Mouse (Mus musculus): ENCODE data around the gene Myo5c. TPM values are rescaled to one million over a fixed set of nuclear protein-coding genes. Genes with fewer than 3 reads are reported as not detected.

Gene Myo5c
- polyA plus RNA-seq, 1 experiment: 5.0 TPM

DNA sequence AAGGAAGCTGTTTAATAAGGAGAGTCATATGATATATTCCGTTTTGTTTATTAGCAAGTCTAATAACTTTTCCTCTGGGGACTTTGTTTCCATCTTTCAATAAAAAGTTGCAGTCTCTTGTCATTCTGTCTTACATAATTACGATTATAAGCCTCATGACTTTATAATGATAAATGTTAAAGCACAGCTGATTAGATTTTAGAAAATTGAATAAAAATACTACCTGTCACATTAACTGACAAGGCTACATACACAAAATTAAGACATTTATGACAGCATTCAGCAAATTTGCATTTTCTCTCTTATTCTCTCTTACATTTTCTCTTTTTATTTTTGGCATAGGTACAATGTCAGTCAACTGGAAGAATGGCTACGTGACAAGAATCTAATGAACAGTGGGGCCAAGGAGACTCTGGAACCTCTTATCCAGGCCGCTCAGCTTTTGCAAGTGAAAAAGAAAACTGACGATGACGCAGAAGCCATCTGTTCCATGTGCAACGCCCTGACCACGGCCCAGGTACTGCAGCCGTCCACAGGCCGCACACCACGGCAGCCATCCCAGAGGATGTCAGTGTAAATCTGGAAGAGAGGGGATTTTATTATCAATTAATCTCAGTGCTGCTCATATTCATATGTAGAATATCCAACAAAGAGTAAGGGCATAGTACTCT, 16.9 kb upstream of the Myo5c start:
- Histone ChIP-seq H3K4me1 (ENCODE audit: control insufficient read depth, insufficient read depth, low read length) (peaks cover 9% of the 10 kb centered on the region), H3K4me3 (ENCODE audit: insufficient read depth, low read length) (no peak overlapping the region), H3K27ac (ENCODE audit: insufficient read depth, low read length) (peak overlapping the region; percentile 60; the same call in 1 of the 2 replicates)
- TF ChIP-seq POLR2A (IDR thresholded peaks at IDR 0.05; ENCODE audit: extremely low read depth, insufficient read depth, low read length): no peak
- TF ChIP-seq CTCF (IDR thresholded peaks at IDR 0.05; ENCODE audit: extremely low read depth, insufficient read depth, low read length): no peak

DNA sequence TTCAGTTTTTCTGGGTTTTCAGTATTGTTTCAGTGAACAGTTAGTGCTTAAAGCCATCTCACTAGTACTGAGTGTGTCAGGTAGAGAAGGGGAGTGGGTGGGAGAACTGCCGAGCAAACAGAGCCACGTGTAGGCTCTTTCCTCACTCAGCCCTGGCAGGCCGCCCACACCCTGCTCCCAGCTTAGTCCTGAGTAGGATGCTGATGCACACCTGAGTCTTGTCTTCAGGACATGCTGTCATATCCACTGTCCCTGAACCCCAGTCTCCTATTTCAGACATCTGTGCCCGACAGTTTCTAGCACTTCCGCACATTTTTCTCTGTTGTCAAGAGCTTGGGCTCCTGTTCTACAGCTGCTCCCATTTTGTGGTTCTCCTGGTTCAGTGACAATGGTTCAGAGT, 11.9 kb upstream of the Myo5c start:
- TF ChIP-seq CTCF (IDR thresholded peaks at IDR 0.05; ENCODE audit: extremely low read depth, insufficient read depth, low read length) (no peak), POLR2A (IDR thresholded peaks at IDR 0.05; ENCODE audit: extremely low read depth, insufficient read depth, low read length) (no peak)
- Histone ChIP-seq H3K27ac (ENCODE audit: insufficient read depth, low read length) (peak overlapping the region; percentile 26; the same call in 1 of the 2 replicates), H3K4me3 (ENCODE audit: insufficient read depth, low read length) (no peak overlapping the region), H3K4me1 (ENCODE audit: control insufficient read depth, insufficient read depth, low read length) (peaks cover 9% of the 10 kb centered on the region)

DNA sequence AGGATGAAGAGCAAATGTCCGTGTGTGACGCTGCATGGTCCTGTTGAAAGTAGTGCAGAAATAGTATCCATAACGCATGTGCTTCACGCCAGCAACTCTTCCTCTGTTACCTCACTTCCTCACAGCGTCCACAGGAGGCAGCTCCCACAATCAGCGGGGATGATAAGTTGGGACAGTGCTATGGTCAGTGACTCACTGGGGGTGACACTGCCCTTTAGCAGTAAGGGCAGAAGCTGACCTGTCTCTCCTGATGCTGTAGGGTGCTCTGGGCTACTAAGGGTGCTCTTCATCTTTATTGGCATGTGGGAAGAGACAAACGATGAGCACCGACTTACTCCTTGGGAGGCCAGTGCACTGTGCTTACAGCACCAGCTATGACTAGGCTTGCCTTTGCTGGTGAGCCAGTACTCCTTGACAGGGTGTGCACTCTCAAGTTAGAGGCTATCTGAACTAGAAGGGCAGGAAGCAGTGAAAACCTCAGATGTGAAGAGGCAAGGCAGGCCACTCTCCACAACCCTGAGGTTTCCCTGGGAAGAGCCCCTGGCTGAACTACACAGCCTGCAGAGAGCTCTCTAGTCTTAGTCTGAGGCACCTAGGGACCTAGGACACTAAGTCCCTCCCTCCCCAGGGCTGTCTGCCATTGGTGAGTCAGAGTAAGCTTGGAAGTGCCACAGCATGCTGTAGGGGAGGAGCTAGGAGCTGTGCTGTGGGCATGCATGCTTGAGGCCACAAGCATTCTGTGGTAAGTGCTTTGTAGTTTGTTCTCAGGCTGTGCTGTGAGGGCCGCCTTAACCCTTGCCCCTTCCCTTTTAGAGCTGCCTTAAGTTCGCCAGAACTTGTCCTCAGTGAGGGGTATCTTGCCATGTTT, 10.2 kb upstream of the Myo5c start:
- H3K4me1 ChIP-seq (ENCODE audit: control insufficient read depth, insufficient read depth, low read length): peaks cover 8% of the 10 kb centered on the region
- H3K4me3 ChIP-seq (ENCODE audit: insufficient read depth, low read length): no peak overlapping the region
- H3K27ac ChIP-seq (ENCODE audit: insufficient read depth, low read length): peak overlapping the region; percentile 53; the same call in 1 of the 2 replicates
- TF ChIP-seq CTCF (IDR thresholded peaks at IDR 0.05; ENCODE audit: extremely low read depth, insufficient read depth, low read length) (no peak), POLR2A (IDR thresholded peaks at IDR 0.05; ENCODE audit: extremely low read depth, insufficient read depth, low read length) (no peak)

DNA sequence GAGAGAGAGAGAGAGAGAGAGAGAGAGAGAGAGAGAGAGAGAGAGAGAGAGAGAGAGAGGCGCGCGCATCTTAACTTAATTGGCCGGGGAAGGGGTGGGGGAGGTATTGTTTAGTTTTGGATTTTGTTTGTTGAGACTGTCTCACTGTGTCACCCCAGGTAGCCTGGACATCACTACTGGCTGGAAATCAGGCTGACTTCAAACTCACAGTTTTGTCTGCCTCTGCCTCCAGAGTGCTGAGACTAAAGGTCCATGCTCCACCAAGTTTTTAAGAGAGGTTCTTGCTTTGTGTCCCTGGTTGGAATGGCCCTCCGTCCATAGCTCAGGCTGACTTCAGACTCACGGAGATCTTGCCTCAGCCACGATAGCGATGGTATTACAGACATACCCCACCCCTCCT, 1.0 kb downstream of the Myo5c start:
- H3K4me1 ChIP-seq (ENCODE audit: control insufficient read depth, insufficient read depth, low read length): peaks cover 16% of the 10 kb centered on the region
- TF ChIP-seq POLR2A (IDR thresholded peaks at IDR 0.05; ENCODE audit: extremely low read depth, insufficient read depth, low read length): no peak
- no peak for TF ChIP-seq CTCF (IDR thresholded peaks at IDR 0.05; ENCODE audit: extremely low read depth, insufficient read depth, low read length)
- H3K4me3 ChIP-seq (ENCODE audit: insufficient read depth, low read length): no peak overlapping the region
- H3K27ac ChIP-seq (ENCODE audit: insufficient read depth, low read length): no peak overlapping the region

DNA sequence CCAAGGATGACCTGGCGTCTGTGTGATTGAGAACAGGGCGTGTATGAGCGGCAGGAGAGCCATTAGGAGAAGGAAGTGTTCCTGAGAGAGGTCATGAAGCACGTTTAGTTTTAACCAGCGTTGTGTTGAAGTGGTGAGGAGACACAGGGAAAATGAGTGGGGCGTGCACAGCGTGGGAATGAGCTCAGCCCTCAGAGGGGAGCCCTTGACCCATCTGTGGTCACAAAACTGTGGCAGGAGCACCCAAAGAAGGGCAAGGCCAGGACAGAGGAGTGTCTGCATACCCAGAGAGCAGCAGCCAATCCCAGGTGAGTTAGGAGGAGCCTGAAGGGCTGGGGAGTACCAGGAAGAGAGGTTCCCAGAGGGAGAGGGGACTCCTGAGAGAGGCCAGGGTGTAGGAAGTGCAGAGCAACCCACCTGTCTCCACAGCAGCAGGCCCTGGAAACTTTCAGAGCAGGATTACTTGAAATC, 2.5 kb downstream of the Myo5c start:
- Histone ChIP-seq H3K4me3 (ENCODE audit: insufficient read depth, low read length) (no peak overlapping the region), H3K4me1 (ENCODE audit: control insufficient read depth, insufficient read depth, low read length) (peaks cover 16% of the 10 kb centered on the region), H3K27ac (ENCODE audit: insufficient read depth, low read length) (peak overlapping the region; percentile 19; the same call in 1 of the 2 replicates)
- TF ChIP-seq POLR2A (IDR thresholded peaks at IDR 0.05; ENCODE audit: extremely low read depth, insufficient read depth, low read length): no peak
- no peak for TF ChIP-seq CTCF (IDR thresholded peaks at IDR 0.05; ENCODE audit: extremely low read depth, insufficient read depth, low read length)

DNA sequence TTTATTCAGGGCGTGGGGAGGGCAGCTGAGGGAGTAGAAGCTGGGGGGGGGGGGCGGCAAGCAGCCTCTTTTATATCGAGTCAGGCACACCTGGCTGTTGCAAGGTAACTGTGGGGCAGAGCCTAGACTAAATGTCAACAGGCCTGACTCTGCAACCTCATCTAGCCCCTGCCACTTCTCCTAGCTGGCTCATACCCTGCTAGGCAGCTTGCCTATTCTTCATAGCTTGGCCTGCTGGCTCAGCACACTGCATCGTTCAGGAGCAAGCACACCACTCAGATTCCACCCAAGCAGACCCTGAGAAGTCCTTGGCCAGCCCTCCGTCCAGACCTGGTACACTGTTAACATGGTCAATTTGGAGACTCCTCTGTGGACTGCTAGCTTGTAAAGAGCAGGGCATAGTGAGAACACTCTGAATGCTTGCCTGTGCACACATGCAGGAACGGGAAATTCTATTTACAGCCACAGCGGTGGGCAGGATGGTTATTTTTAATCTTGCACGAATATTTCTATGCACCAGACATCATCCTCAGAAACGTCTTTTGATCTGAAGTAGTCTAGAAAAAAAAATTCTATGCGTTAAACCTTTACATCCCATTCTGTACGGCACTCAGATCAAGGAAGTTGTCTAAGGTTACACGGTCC, 3.3 kb downstream of the Myo5c start:
- no peak overlapping the region for H3K4me3 ChIP-seq (ENCODE audit: insufficient read depth, low read length)
- H3K4me1 ChIP-seq (ENCODE audit: control insufficient read depth, insufficient read depth, low read length): peaks cover 16% of the 10 kb centered on the region
- TF ChIP-seq POLR2A (IDR thresholded peaks at IDR 0.05; ENCODE audit: extremely low read depth, insufficient read depth, low read length) (peak; percentile 44; the same call in 1 of the 2 replicates), CTCF (IDR thresholded peaks at IDR 0.05; ENCODE audit: extremely low read depth, insufficient read depth, low read length) (no peak)
- peak overlapping the region; percentile 96 for H3K27ac ChIP-seq (ENCODE audit: insufficient read depth, low read length)

DNA sequence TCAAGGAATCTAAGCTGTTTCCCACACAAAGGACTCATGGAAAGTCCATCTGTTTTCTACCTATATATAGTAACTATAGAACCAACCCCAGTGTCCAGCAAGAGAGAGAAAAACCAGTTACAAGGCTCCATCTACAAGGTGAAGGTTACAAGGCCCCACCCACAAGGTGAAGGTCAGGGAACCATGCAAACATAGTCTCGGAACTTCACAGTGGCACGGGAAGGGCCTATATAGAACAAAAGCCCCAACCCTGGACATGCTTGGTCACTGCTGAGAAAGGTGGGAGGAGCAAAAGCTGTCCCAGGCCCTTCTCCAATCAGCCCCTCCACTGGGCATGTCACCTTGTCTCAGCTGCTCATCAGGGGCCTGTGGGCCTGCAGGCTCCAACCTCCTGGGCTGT, 3.9 kb downstream of the Myo5c start:
- Histone ChIP-seq H3K27ac (ENCODE audit: insufficient read depth, low read length) (peak overlapping the region; percentile 96), H3K4me1 (ENCODE audit: control insufficient read depth, insufficient read depth, low read length) (peaks cover 16% of the 10 kb centered on the region), H3K4me3 (ENCODE audit: insufficient read depth, low read length) (no peak overlapping the region)
- TF ChIP-seq POLR2A (IDR thresholded peaks at IDR 0.05; ENCODE audit: extremely low read depth, insufficient read depth, low read length) (no peak), CTCF (IDR thresholded peaks at IDR 0.05; ENCODE audit: extremely low read depth, insufficient read depth, low read length) (no peak)

DNA sequence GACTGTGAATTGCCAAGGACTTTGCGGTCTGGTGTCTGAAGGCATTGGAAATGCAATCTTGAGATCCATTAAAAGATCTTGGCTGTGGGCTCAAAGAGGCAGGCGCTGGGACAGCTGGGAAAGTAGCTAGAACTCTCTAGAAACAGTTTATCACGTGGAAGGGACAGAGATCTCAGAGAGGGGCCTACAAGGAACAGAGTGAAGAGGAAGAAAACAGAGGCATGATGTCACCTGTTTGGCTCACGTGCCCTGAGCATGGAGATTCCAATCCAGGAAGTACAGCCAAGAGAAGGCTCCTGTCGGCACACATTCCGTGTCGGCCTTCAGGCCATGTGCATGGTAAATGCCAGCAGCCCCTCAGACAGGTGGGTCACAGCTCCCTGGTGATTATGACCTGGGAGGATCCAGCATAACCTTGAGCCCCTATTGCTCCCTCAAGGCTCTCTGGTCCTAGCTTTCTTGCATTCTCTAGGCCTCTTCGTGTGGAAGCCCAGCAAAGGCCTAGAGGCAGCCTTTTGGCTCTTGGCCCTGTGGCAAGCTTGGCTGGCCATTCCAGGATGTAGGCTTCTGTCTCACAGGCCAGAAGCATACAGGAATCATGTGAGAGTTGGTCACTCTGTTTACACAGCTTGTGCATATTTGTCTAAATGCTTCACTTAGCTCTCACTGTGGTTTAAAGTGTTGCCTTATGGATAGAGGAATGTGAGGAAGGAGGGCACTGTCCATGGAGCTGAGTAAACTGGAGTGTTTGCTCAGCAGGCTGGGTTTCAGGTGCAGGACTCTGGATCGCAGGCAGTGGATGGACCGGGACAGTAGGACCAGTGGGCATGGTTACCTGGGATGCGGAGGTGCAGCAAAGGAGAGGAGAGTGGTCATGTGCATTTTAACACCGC, 4.8 kb downstream of the Myo5c start:
- TF ChIP-seq POLR2A (IDR thresholded peaks at IDR 0.05; ENCODE audit: extremely low read depth, insufficient read depth, low read length) (no peak), CTCF (IDR thresholded peaks at IDR 0.05; ENCODE audit: extremely low read depth, insufficient read depth, low read length) (no peak)
- Histone ChIP-seq H3K4me1 (ENCODE audit: control insufficient read depth, insufficient read depth, low read length) (peaks cover 16% of the 10 kb centered on the region), H3K27ac (ENCODE audit: insufficient read depth, low read length) (peak overlapping the region; percentile 96; the same call in 1 of the 2 replicates), H3K4me3 (ENCODE audit: insufficient read depth, low read length) (no peak overlapping the region)

Measured in cortical plate, adult 2 months (tissue).